Mouse (Mus musculus): ENCODE measurements around the gene Alkbh8. TPM values are rescaled to one million over a fixed set of nuclear protein-coding genes. Genes with fewer than 3 reads are reported as not detected.
"Not testable (repeated sequence)": the region's sequence is repeated elsewhere in the genome, so short reads cannot be mapped to it uniquely, and the experiment has no call there.

Gene Alkbh8
- total RNA-seq (2021), result 10 to 100 TPM; 35.8 to 44.2 TPM
- long read RNA-seq, experiment 1, full-length matches to known transcripts, result 5 of 8 reads
- long read RNA-seq, experiment 1, partial matches to known transcripts, result 1 of 8 reads
- long read RNA-seq, experiment 1, other reads (novel, unspliced or antisense), result 2 of 8 reads
- long read RNA-seq, experiment 2, full-length matches to known transcripts, result 2 of 9 reads
- long read RNA-seq, experiment 2, partial matches to known transcripts, result 0 of 9 reads
- long read RNA-seq, experiment 2, other reads (novel, unspliced or antisense), result 7 of 9 reads

- DNase-seq (ENCODE audit: low spot score in 2 of 2), result peak; percentile 79 to 86
- TF ChIP-seq CTCF (conservative IDR thresholded peaks at IDR 0.05), result peak; percentile 78
- Histone ChIP-seq H3K4me3 (peak within 1 kb of the TSS; percentile 93), H3K27ac (peak within 1 kb of the TSS; percentile 89)
Measured at GRCm38 (mm10) chr9:3334962-3335767, at the start of gene Alkbh8. Alkbh8 (plus strand) TSS chr9:3335140.

- Histone ChIP-seq H3K27ac (no peak overlapping the region), H3K4me3 (no peak overlapping the region)
- TF ChIP-seq CTCF (conservative IDR thresholded peaks at IDR 0.05), result no peak
- DNase-seq (ENCODE audit: low spot score in 2 of 2), result no peak
Measured at GRCm38 (mm10) chr9:3309292-3309836, 25.6 kb upstream of the Alkbh8 start.

- Histone ChIP-seq H3K27ac (no peak overlapping the region), H3K4me3 (no peak overlapping the region)
- DNase-seq (ENCODE audit: low spot score in 2 of 2), result no peak
- no peak for TF ChIP-seq CTCF (conservative IDR thresholded peaks at IDR 0.05)
Measured at GRCm38 (mm10) chr9:3310016-3310415, 24.9 kb upstream of the Alkbh8 start.

- H3K4me3 ChIP-seq; DNase-seq (ENCODE audit: low spot score in 2 of 2); H3K27ac ChIP-seq: not testable (repeated sequence)
Measured at GRCm38 (mm10) chr9:3327342-3328053, 7.4 kb upstream of the Alkbh8 start.

- DNase-seq (ENCODE audit: low spot score in 2 of 2), result no peak
- H3K27ac ChIP-seq, result no peak overlapping the region
Measured at GRCm38 (mm10) chr9:3328054-3328595, 6.8 kb upstream of the Alkbh8 start.

GRCm38 (mm10) chr9:3330319-3330718 is 4.6 kb upstream of the Alkbh8 start:
- DNase-seq (ENCODE audit: low spot score in 2 of 2), result no peak
- Histone ChIP-seq H3K27ac (no peak overlapping the region), H3K4me3 (no peak overlapping the region)
- no peak for TF ChIP-seq CTCF (conservative IDR thresholded peaks at IDR 0.05)

More at GRCm38 (mm10) chr9:3328054-3328595, 6.8 kb upstream of the Alkbh8 start:
- no peak for TF ChIP-seq CTCF (conservative IDR thresholded peaks at IDR 0.05)
- no peak overlapping the region for H3K4me3 ChIP-seq

GRCm38 (mm10) chr9:3330737-3331384 is 4.1 kb upstream of the Alkbh8 start:
- TF ChIP-seq CTCF (conservative IDR thresholded peaks at IDR 0.05), result no peak
- DNase-seq (ENCODE audit: low spot score in 2 of 2), result no peak
- no peak overlapping the region for H3K27ac ChIP-seq
- H3K4me3 ChIP-seq, result no peak overlapping the region

- TF ChIP-seq CTCF (conservative IDR thresholded peaks at IDR 0.05), result no peak
- H3K4me3 ChIP-seq, result no peak overlapping the region
- H3K27ac ChIP-seq, result no peak overlapping the region
- no peak for DNase-seq (ENCODE audit: low spot score in 2 of 2)
Measured at GRCm38 (mm10) chr9:3336661-3337060, 1.7 kb downstream of the Alkbh8 start.

GRCm38 (mm10) chr9:3345136-3345535 is 10.2 kb downstream of the Alkbh8 start:
- no peak overlapping the region for H3K4me3 ChIP-seq
- no peak for TF ChIP-seq CTCF (conservative IDR thresholded peaks at IDR 0.05)
- DNase-seq (ENCODE audit: low spot score in 2 of 2), result no peak
- no peak overlapping the region for H3K27ac ChIP-seq

- no peak for DNase-seq (ENCODE audit: low spot score in 2 of 2)
- no peak overlapping the region for H3K4me3 ChIP-seq
- TF ChIP-seq CTCF (conservative IDR thresholded peaks at IDR 0.05), result no peak
- no peak overlapping the region for H3K27ac ChIP-seq
Measured at GRCm38 (mm10) chr9:3345967-3346366, 11.0 kb downstream of the Alkbh8 start.

- TF ChIP-seq CTCF (conservative IDR thresholded peaks at IDR 0.05), result peak; percentile 65
- Histone ChIP-seq H3K4me3 (no peak overlapping the region), H3K27ac (no peak overlapping the region)
- DNase-seq (ENCODE audit: low spot score in 2 of 2), result no peak
Measured at GRCm38 (mm10) chr9:3350056-3350455, 15.1 kb downstream of the Alkbh8 start.

GRCm38 (mm10) chr9:3376323-3376722 is 41.4 kb downstream of the Alkbh8 start:
- H3K4me3 ChIP-seq; DNase-seq (ENCODE audit: low spot score in 2 of 2); H3K27ac ChIP-seq: not testable (repeated sequence)

All from layer of hippocampus, adult 2 months (tissue).